Mouse (Mus musculus): ENCODE measurements around the gene Wdr46. TPM values are rescaled to one million over a fixed set of nuclear protein-coding genes. Genes with fewer than 3 reads are reported as not detected.
"Not testable (repeated sequence)": the region's sequence is repeated elsewhere in the genome, so short reads cannot be mapped to it uniquely, and the experiment has no call there.

Gene Wdr46
- 25.2 and 28.6 TPM in 2 replicates for polyA plus RNA-seq (2014; fragmentation: Nextera tagmentation; extraction: Ambion mirVana)

GRCm38 (mm10) chr17:33940206-33940805 lies at the start of gene Wdr46, which contains the start of gene Pfdn6:
Gene Wdr46, plus strand, starts transcription at chr17:33940660.
Gene Pfdn6, minus strand, starts transcription at chr17:33940343.
- peaks cover 11% of the 10 kb centered on the region for H3K36me3 ChIP-seq (replicated peaks; ENCODE audit: control insufficient read depth, insufficient read depth, low read depth, low read length)

GRCm38 (mm10) chr17:33891357-33891756 lies 49.1 kb upstream of the Wdr46 start:
- WGBS = 75% methylated on average over 2 of the region's 2 CpGs
- ATAC-seq (replicated peaks; ENCODE audit: insufficient number of reproducible peaks, low FRiP score, low TSS enrichment, low read depth) (no peak), DNase-seq (ENCODE audit: low spot score) (no peak)

More at GRCm38 (mm10) chr17:33940206-33940805, at the start of gene Wdr46, which contains the start of gene Pfdn6:
- Histone ChIP-seq H3K27me3 (ENCODE audit: control insufficient read depth, insufficient read depth, low read length) (no peaks in the 10 kb centered on the region), H3K27ac (replicated peaks; ENCODE audit: low read depth, low read length) (0 out of 2 replicates have a peak within 1 kb of the TSS, but pooled peaks have one; percentile 2), H3K9ac (replicated peaks; ENCODE audit: low read length) (peak within 1 kb of the TSS; percentile 70), H3K4me1 (ENCODE audit: control insufficient read depth, insufficient read depth, low read length) (no peaks in the 10 kb centered on the region), H3K4me2 (ENCODE audit: low read depth, low read length) (peak within 1 kb of the TSS; percentile 87), H3K9me3 (replicated peaks; ENCODE audit: control insufficient read depth, low read length) (no peaks in the 10 kb centered on the region), H3K4me3 (ENCODE audit: low read depth, low read length) (peak within 1 kb of the TSS; percentile 77)
- 0% methylated on average over 36 of the region's 36 CpGs for WGBS
- DNase-seq (ENCODE audit: low spot score) = peak; percentile 94
- ATAC-seq (replicated peaks; ENCODE audit: insufficient number of reproducible peaks, low FRiP score, low TSS enrichment, low read depth) = peak; percentile 72

GRCm38 (mm10) chr17:33891892-33892291 lies 48.6 kb upstream of the Wdr46 start:
- H3K4me3 ChIP-seq (ENCODE audit: low read depth, low read length); H3K9ac ChIP-seq (replicated peaks; ENCODE audit: low read length); H3K4me1 ChIP-seq (ENCODE audit: control insufficient read depth, insufficient read depth, low read length); DNase-seq (ENCODE audit: low spot score); H3K27ac ChIP-seq (replicated peaks; ENCODE audit: low read depth, low read length); H3K36me3 ChIP-seq (replicated peaks; ENCODE audit: control insufficient read depth, insufficient read depth, low read depth, low read length); H3K4me2 ChIP-seq (ENCODE audit: low read depth, low read length); H3K27me3 ChIP-seq (ENCODE audit: control insufficient read depth, insufficient read depth, low read length); ATAC-seq (replicated peaks; ENCODE audit: insufficient number of reproducible peaks, low FRiP score, low TSS enrichment, low read depth); H3K9me3 ChIP-seq (replicated peaks; ENCODE audit: control insufficient read depth, low read length): not testable (repeated sequence)
- WGBS = 63% methylated on average over 6 of the region's 6 CpGs

More at GRCm38 (mm10) chr17:33891357-33891756, 49.1 kb upstream of the Wdr46 start:
- H3K36me3 ChIP-seq (replicated peaks; ENCODE audit: control insufficient read depth, insufficient read depth, low read depth, low read length) = no peaks in the 10 kb centered on the region
- H3K9me3 ChIP-seq (replicated peaks; ENCODE audit: control insufficient read depth, low read length) = no peaks in the 10 kb centered on the region
- H3K9ac ChIP-seq (replicated peaks; ENCODE audit: low read length) = no peak overlapping the region
- H3K4me1 ChIP-seq (ENCODE audit: control insufficient read depth, insufficient read depth, low read length) = peaks cover 2% of the 10 kb centered on the region; the same call in 1 of the 2 replicates
- H3K27me3 ChIP-seq (ENCODE audit: control insufficient read depth, insufficient read depth, low read length) = no peaks in the 10 kb centered on the region
- no peak overlapping the region for H3K27ac ChIP-seq (replicated peaks; ENCODE audit: low read depth, low read length)
- H3K4me3 ChIP-seq (ENCODE audit: low read depth, low read length) = no peak overlapping the region
- H3K4me2 ChIP-seq (ENCODE audit: low read depth, low read length) = no peak overlapping the region

GRCm38 (mm10) chr17:33892429-33892828 lies 48.0 kb upstream of the Wdr46 start:
- Histone ChIP-seq H3K36me3 (replicated peaks; ENCODE audit: control insufficient read depth, insufficient read depth, low read depth, low read length) (no peaks in the 10 kb centered on the region), H3K9ac (replicated peaks; ENCODE audit: low read length) (no peak overlapping the region), H3K4me3 (ENCODE audit: low read depth, low read length) (no peak overlapping the region), H3K27ac (replicated peaks; ENCODE audit: low read depth, low read length) (no peak overlapping the region), H3K4me1 (ENCODE audit: control insufficient read depth, insufficient read depth, low read length) (peaks cover 2% of the 10 kb centered on the region; the same call in 1 of the 2 replicates), H3K9me3 (replicated peaks; ENCODE audit: control insufficient read depth, low read length) (no peaks in the 10 kb centered on the region), H3K27me3 (ENCODE audit: control insufficient read depth, insufficient read depth, low read length) (no peaks in the 10 kb centered on the region), H3K4me2 (ENCODE audit: low read depth, low read length) (no peak overlapping the region)
- WGBS = 19% methylated on average over 7 of the region's 7 CpGs
- no peak for ATAC-seq (replicated peaks; ENCODE audit: insufficient number of reproducible peaks, low FRiP score, low TSS enrichment, low read depth)
- no peak for DNase-seq (ENCODE audit: low spot score)

GRCm38 (mm10) chr17:33893011-33893410 lies 47.4 kb upstream of the Wdr46 start:
- 75% methylated on average over 4 of the region's 4 CpGs for WGBS
- H3K27me3 ChIP-seq (ENCODE audit: control insufficient read depth, insufficient read depth, low read length); H3K27ac ChIP-seq (replicated peaks; ENCODE audit: low read depth, low read length); H3K36me3 ChIP-seq (replicated peaks; ENCODE audit: control insufficient read depth, insufficient read depth, low read depth, low read length); H3K4me1 ChIP-seq (ENCODE audit: control insufficient read depth, insufficient read depth, low read length); DNase-seq (ENCODE audit: low spot score); H3K4me3 ChIP-seq (ENCODE audit: low read depth, low read length); ATAC-seq (replicated peaks; ENCODE audit: insufficient number of reproducible peaks, low FRiP score, low TSS enrichment, low read depth); H3K9ac ChIP-seq (replicated peaks; ENCODE audit: low read length); H3K4me2 ChIP-seq (ENCODE audit: low read depth, low read length); H3K9me3 ChIP-seq (replicated peaks; ENCODE audit: control insufficient read depth, low read length): not testable (repeated sequence)

- no peak overlapping the region for H3K4me3 ChIP-seq (ENCODE audit: low read depth, low read length)
- DNase-seq (ENCODE audit: low spot score) (peak; percentile 79), ATAC-seq (replicated peaks; ENCODE audit: insufficient number of reproducible peaks, low FRiP score, low TSS enrichment, low read depth) (no peak)
- WGBS = 43% methylated on average over 6 of the region's 6 CpGs
- no peaks in the 10 kb centered on the region for H3K27me3 ChIP-seq (ENCODE audit: control insufficient read depth, insufficient read depth, low read length)
- no peaks in the 10 kb centered on the region for H3K4me1 ChIP-seq (ENCODE audit: control insufficient read depth, insufficient read depth, low read length)
- no peak overlapping the region for H3K27ac ChIP-seq (replicated peaks; ENCODE audit: low read depth, low read length)
- H3K9ac ChIP-seq (replicated peaks; ENCODE audit: low read length) = no peak overlapping the region
- no peaks in the 10 kb centered on the region for H3K36me3 ChIP-seq (replicated peaks; ENCODE audit: control insufficient read depth, insufficient read depth, low read depth, low read length)
- H3K4me2 ChIP-seq (ENCODE audit: low read depth, low read length) = no peak overlapping the region
- H3K9me3 ChIP-seq (replicated peaks; ENCODE audit: control insufficient read depth, low read length) = no peaks in the 10 kb centered on the region
These were observed 43.2 kb upstream of the Wdr46 start for GRCm38 (mm10) chr17:33897114-33897794.

GRCm38 (mm10) chr17:33898193-33898592 lies 42.3 kb upstream of the Wdr46 start:
- H3K27me3 ChIP-seq (ENCODE audit: control insufficient read depth, insufficient read depth, low read length); H3K4me2 ChIP-seq (ENCODE audit: low read depth, low read length); DNase-seq (ENCODE audit: low spot score); H3K4me3 ChIP-seq (ENCODE audit: low read depth, low read length); H3K36me3 ChIP-seq (replicated peaks; ENCODE audit: control insufficient read depth, insufficient read depth, low read depth, low read length); H3K9me3 ChIP-seq (replicated peaks; ENCODE audit: control insufficient read depth, low read length); H3K9ac ChIP-seq (replicated peaks; ENCODE audit: low read length); H3K27ac ChIP-seq (replicated peaks; ENCODE audit: low read depth, low read length); H3K4me1 ChIP-seq (ENCODE audit: control insufficient read depth, insufficient read depth, low read length); ATAC-seq (replicated peaks; ENCODE audit: insufficient number of reproducible peaks, low FRiP score, low TSS enrichment, low read depth): not testable (repeated sequence)
- WGBS = 84% methylated on average over 4 of the region's 4 CpGs

- no peak overlapping the region for H3K27ac ChIP-seq (replicated peaks; ENCODE audit: low read depth, low read length)
- 79% methylated on average over 4 of the region's 4 CpGs for WGBS
- no peaks in the 10 kb centered on the region for H3K36me3 ChIP-seq (replicated peaks; ENCODE audit: control insufficient read depth, insufficient read depth, low read depth, low read length)
- H3K4me3 ChIP-seq (ENCODE audit: low read depth, low read length) = no peak overlapping the region
- ATAC-seq (replicated peaks; ENCODE audit: insufficient number of reproducible peaks, low FRiP score, low TSS enrichment, low read depth) = no peak
- H3K27me3 ChIP-seq (ENCODE audit: control insufficient read depth, insufficient read depth, low read length) = no peaks in the 10 kb centered on the region
- no peaks in the 10 kb centered on the region for H3K4me1 ChIP-seq (ENCODE audit: control insufficient read depth, insufficient read depth, low read length)
- H3K9ac ChIP-seq (replicated peaks; ENCODE audit: low read length) = no peak overlapping the region
- H3K4me2 ChIP-seq (ENCODE audit: low read depth, low read length) = no peak overlapping the region
- no peaks in the 10 kb centered on the region for H3K9me3 ChIP-seq (replicated peaks; ENCODE audit: control insufficient read depth, low read length)
- no peak for DNase-seq (ENCODE audit: low spot score)
These were observed 40.8 kb upstream of the Wdr46 start for GRCm38 (mm10) chr17:33899642-33900041.

Measured in embryonic facial prominence, embryonic 11.5 days (tissue).